Mouse (Mus musculus): Measurements from ENCODE around the gene Asphd2.

GRCm38 (mm10) chr5:112366879-112367278 lies 27.8 kb downstream of the Asphd2 start:
- TF ChIP-seq POLR2A (IDR thresholded peaks at IDR 0.05; ENCODE audit: control insufficient read depth, low read depth, low read length) (no peak), CTCF (IDR thresholded peaks at IDR 0.05; ENCODE audit: control insufficient read depth, insufficient read depth, insufficient replicate concordance, low read depth, low read length) (no peak)
